Mouse (Mus musculus) CD4-positive, CD25-positive, alpha-beta regulatory T cell, adult 2 months (primary cell): Measurements from ENCODE around the gene Mylk.

Experiments used
- DNase-seq: peaks from one replicate; pipeline ENCODE4 v3.0.0-alpha.2; 2012; ENCODE audit warnings: low read depth, low spot score

The Mylk gene

DNA sequence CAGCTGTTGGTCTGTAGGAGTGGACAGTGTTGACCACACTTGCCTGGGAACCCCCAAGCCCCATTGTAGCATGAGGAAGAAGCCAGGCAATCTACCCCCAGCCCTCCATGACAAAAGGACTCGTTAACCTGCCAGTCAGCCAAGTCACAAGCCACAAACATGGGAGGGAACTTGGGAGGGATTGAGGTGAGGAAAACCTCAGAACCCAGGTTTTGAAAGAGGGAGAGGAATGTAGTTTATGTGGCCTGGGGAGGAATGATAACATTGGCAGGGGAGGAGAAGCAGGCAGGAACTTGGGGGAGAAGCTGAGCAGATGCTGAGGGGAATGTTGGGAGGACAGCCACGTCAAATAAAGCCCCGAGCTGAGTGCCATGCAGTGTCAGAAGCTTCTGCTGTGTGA is 196.9 kb downstream of the Mylk start:
- no peak for DNase-seq

DNA sequence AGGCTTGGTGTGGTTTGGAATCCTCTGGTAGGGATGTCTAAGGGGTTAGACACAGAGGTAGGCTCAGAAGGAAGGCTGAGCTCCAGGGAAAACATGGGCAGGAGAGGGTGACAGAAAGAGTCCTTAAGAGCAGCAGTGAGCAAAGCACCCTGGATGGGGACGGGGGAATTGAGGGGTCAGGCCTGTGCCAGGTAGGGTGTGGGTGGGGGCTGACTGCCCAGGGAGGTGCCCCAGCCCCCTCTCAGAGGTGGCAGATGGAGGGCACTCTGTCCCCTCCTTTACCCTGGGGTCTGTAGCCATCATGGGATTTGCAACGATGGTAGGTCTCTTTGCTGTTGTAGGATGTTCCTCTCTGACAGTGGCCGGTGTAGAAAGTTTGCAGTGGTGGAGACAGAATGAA is 201.3 kb downstream of the Mylk start:
- DNase-seq, result no peak

GRCm38 (mm10) chr16:34950935-34951334 is 205.9 kb downstream of the Mylk start:
- no peak for DNase-seq

DNA sequence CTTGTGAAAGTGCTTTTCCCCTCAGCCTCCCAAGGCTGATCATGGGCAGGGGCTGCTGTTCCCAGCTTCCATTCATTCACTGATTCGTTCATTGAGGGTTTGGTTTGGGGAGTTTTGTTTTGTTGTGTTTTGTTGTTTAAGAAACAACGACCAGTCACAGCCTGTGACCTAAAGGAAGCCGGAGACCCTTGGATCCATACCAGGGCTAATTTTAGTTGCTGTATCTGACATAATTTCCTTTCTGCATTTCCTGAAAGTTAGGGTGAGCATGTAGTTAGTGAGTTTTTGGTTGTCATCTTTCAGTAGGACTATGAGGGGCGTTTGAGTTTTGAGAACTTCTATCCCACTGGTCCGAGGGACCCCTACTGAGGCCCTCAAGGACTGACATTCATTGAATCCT is 207.2 kb downstream of the Mylk start:
- no peak for DNase-seq

DNA sequence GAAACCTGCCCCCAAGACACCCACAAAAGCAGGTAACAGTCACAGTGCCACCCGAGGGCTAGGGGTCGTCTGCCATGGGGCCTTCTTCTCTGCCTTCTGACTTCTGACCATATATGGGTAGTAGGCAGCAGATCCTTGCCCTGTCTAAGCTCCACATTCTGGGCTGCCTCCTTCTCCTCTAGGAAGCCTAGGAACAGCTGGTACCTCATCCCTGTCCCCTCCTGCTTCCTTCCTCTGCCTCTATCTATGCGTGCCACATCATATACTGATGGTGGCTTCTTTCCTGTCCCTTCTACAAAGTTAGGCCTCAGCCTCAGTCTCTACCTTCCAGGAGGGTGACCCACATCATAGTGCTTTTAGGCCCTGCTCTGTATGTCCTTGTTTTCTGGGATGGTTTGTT is 207.8 kb downstream of the Mylk start:
- DNase-seq, result no peak

- no peak for DNase-seq
Observed at GRCm38 (mm10) chr16:34953501-34953900, 208.5 kb downstream of the Mylk start.

DNA sequence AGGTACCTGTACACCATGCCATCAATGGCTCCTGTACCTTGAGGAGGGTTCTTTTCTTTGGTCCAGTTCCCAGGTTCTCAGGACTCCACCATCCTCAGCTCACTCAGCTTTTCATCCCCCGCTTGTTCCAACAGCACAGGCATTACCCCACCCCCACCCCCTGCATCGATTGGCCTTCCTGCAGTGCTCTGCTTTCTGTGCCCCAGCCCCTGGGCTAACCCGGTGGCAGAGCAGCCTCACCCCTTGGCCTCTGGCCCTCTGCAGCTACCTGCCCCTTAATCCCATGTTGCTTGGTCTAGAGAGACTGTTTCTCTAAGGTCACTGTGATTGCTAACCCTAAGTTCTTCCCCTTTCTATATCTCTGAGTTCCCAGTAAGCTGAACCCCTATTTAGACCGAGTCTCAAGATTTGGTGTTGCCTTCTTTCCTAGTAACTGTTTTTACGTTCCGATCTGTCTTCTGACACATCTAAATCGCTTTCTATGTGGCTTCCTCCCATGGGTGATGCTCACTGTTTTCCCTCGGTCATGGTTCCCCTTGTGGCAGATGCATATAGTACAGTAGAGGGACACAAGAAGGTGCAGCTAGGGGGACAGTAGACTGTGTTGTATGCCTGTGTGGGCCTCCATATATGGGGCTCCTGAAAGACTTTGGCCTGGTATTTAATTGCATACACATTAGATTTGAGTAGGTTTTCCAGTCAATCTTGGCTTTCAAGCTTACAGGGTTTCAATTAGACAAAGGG is 212.6 kb downstream of the Mylk start:
- DNase-seq, result no peak

GRCm38 (mm10) chr16:34958667-34959066 is 213.7 kb downstream of the Mylk start:
- DNase-seq, result no peak

DNA sequence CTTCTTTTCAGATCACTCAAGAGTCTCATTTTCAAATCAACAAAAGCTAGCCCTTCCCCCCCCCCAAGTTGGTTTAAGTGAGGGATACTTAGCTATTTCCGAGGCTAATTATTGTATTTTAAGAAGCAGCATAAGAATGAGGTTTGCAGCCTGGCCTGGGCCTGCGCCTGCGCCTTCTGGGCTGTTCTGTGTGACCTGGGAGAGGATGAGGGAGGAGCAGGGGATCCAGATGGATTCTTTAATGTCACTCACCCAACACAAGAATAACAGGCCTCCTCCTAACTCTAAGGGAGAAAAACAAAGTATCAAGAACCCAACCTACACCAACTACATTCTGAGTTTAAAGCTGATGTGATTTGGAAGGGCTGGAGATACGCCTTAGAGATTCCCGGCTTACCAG is 214.3 kb downstream of the Mylk start:
- DNase-seq, result no peak

DNA sequence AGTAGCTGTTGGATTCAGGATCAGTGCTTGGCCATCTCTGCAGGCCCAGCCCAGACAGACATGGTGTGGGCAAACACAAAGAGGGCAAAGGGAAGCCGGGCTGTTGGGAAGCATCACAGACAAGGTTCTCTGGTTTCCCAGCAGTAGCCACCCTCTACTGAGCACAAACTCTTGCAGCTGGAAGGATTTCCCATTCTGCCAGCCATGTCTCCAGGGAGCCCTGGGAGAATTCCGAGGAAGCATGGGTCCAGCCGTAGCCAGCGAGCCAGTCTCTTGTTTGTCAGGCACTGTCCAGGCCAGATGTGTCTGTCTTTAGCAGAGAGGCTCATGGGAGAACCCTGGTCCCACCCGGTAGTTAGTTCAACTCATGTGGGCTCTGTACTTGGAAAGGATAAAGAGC is 215.2 kb downstream of the Mylk start:
- no peak for DNase-seq

DNA sequence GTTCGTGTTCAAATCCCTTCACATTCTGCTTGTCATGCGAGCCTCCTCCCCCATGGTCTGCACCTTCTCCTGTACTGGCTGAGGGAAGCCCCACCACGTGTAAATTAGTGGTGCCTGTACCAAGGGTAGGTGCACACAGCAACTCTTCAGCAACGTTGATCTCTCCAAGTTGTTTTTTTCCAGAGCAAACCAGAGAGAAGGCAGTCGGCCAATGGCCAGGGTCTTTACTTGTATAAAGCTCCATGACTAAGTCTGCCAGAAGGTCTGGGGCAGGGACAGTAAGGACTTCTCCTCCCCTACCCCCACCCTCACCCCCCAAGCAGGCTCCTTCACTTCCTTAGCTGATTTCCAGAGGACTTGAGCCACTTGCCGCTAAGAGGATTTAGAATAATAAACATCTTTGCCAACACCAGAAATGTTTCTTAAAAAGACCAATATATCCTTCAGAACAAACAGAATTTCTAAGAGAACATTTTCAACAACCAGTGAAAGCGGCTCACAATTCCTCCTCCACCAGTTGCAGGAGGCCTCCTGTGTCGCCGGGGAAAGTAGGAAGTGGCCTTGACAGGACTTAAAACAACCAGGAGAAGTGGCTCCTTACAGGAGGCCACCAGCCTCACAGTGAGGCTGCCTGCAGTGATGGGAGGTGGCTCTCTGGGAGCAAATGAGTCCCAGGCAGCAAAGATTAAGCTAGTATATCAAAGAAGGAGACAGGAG is 216.0 kb downstream of the Mylk start:
- DNase-seq, result no peak

DNA sequence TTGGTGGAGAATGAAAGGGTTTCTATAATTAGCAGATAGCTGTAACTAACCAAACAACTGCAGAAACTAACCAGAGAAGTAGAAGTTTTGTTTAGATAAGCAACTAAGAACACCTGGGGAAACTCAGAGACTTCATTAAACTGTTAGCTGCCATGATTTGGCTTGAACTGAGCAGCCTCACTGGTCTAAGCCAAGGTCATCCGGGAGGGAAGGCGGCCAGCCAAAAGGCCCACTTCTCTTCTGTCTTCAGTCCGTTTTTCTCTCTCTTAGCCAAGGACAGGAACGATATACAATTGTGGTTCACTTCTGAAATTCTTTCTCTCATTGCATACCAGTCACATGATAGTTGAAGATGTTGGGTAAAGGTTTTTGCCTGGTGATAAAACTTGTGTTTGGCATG is 217.3 kb downstream of the Mylk start:
- DNase-seq, result no peak

- no peak for DNase-seq
Observed at GRCm38 (mm10) chr16:34963008-34963407, 218.0 kb downstream of the Mylk start.

GRCm38 (mm10) chr16:34966620-34967081 is 221.6 kb downstream of the Mylk start:
- DNase-seq, result no peak

- DNase-seq, result no peak
Observed at GRCm38 (mm10) chr16:34967120-34967800, 222.2 kb downstream of the Mylk start.

DNA sequence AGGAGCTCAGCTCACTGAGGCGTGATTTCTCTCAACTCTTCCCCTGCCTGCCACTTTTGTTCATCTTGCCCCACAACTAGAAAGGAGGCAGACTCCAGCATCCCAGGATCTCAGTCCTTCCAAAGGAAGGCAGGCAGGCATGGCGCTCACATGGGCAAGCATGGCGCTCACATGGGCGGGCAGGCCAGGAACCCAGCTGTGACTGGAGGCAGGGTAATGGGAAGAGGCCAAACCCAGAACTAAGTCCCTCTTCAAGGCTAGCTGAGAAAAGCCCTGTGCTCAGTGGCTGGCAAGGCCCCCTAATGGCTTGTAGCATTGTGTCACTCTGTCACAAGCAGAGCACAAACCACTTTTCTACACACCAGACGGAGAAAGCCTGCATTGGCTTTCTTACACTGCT is 223.2 kb downstream of the Mylk start:
- no peak for DNase-seq

GRCm38 (mm10) chr16:34972471-34972870 is 227.5 kb downstream of the Mylk start:
- no peak for DNase-seq

GRCm38 (mm10) chr16:34975544-34975943 is 230.5 kb downstream of the Mylk start:
- no peak for DNase-seq

DNA sequence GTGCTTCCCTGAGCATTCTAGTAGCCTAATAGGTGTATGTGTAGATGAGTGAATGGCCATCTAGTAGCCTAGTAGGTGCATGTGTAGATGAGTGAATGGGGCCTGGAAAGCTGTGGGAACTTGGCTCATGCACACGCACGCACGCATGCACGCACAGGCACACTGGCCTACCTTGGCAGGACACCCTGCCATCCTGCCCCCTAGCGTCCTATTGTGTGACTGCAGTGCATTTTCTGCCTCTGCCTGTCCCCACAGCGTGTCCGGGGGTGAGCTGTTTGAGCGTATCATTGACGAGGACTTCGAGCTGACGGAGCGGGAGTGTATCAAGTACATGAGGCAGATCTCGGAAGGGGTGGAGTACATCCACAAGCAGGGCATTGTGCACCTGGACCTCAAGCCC is 231.6 kb downstream of the Mylk start:
- DNase-seq, result peak; percentile 6

- no peak for DNase-seq
Observed at GRCm38 (mm10) chr16:34978018-34978417, 233.0 kb downstream of the Mylk start.

DNA sequence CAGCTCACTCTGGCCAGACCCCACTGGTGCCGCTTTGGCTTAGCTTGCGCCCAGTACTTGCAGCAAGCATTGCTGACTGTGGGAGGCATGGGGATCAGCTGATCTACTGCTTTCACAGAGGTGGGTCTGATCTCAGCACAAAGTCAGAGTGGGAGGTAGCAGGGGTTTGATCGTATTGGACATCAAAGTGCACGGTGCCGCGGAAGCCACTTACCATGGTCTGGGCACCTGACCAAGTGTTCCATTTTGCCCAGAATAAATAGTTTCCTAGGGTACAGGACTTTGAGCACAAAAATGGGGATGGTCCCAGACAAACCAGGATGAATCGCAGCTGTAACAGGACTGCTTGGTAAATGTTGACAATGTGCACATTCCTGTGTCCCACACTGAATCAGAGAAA is 236.0 kb downstream of the Mylk start:
- DNase-seq, result no peak

GRCm38 (mm10) chr16:34984203-34985030 is 239.4 kb downstream of the Mylk start:
- no peak for DNase-seq
